Mouse (Mus musculus): ENCODE results near the gene Fbxo7.

GRCm38 (mm10) chr10:86078761-86079160, 57.0 kb downstream of the Fbxo7 start:
- TF ChIP-seq POLR2A (IDR thresholded peaks at IDR 0.05; ENCODE audit: low read depth, low read length), result no peak
- TF ChIP-seq CTCF (conservative IDR thresholded peaks at IDR 0.05; ENCODE audit: insufficient read depth, insufficient read length, low read depth, low read length), result no peak
